Mouse (Mus musculus) bone marrow macrophage, adult 2 months (primary cell): Measurements from ENCODE around the gene Rfx8. TPM values are rescaled to one million over a fixed set of nuclear protein-coding genes. Genes with fewer than 3 reads are reported as not detected.
"Not testable (repeated sequence)": the region's sequence is repeated elsewhere in the genome, so short reads cannot be mapped to it uniquely, and the experiment has no call there.

Experiments
- H3K27ac ChIP-seq: 2 replicates; pipeline ENCODE4 v1.5.1; 2012; ENCODE audit warnings: low read depth, low read length; ENCODE audit not compliant: insufficient read depth
- H3K4me1 ChIP-seq: 2 replicates; pipeline ENCODE4 v1.6.1; 2012; ENCODE audit warnings: low read length; ENCODE audit not compliant: control insufficient read depth, insufficient read depth
- H3K4me3 ChIP-seq: 2 replicates; pipeline ENCODE4 v1.5.1; 2012; ENCODE audit warnings: mild to moderate bottlenecking, low read length, moderate library complexity; ENCODE audit not compliant: insufficient read depth
- CTCF ChIP-seq: IDR thresholded peaks from 2 replicates; pipeline ENCODE4 v1.5.1; 2012; ENCODE audit warnings: low read depth, mild to moderate bottlenecking, low read length, moderate library complexity
- POLR2A ChIP-seq: IDR thresholded peaks from 2 replicates; pipeline ENCODE4 v1.6.1; 2012; ENCODE audit warnings: mild to moderate bottlenecking, low read depth, low read length, borderline replicate concordance
- polyA plus RNA-seq: library from polyadenylated mRNA; stranded (reverse); fragments of >200 nt; gene quantifications from 2 replicates; pipeline ENCODE4 v1.2.4, GENCODE M21; 2012; ENCODE audit not compliant: missing spikeins, insufficient read depth, insufficient read length

Rfx8 gene
- polyA plus RNA-seq, 1 experiment, result not detected

- Histone ChIP-seq H3K4me3 (no peak overlapping the region), H3K4me1 (no peaks in the 10 kb centered on the region), H3K27ac (no peak overlapping the region)
- no peak for TF ChIP-seq CTCF
These were observed 41.9 kb downstream of the Rfx8 start for GRCm38 (mm10) chr1:39678883-39679282.

- TF ChIP-seq CTCF, result no peak
- TF ChIP-seq POLR2A, result no peak
- Histone ChIP-seq H3K4me1 (no peaks in the 10 kb centered on the region), H3K4me3 (no peak overlapping the region), H3K27ac (no peak overlapping the region)
These were observed 44.4 kb downstream of the Rfx8 start for GRCm38 (mm10) chr1:39676221-39676876.

GRCm38 (mm10) chr1:39672362-39673105, 48.3 kb downstream of the Rfx8 start:
- H3K4me3 ChIP-seq, result no peak overlapping the region
- H3K27ac ChIP-seq, result no peak overlapping the region
- TF ChIP-seq POLR2A, result no peak
- no peak for TF ChIP-seq CTCF
- H3K4me1 ChIP-seq, result no peaks in the 10 kb centered on the region

GRCm38 (mm10) chr1:39670211-39670935, 50.4 kb downstream of the Rfx8 start:
- Histone ChIP-seq H3K4me3 (no peak overlapping the region), H3K4me1 (no peaks in the 10 kb centered on the region), H3K27ac (no peak overlapping the region)
- no peak for TF ChIP-seq POLR2A
- no peak for TF ChIP-seq CTCF

- H3K27ac ChIP-seq, result no peak overlapping the region
- H3K4me1 ChIP-seq, result no peaks in the 10 kb centered on the region
- TF ChIP-seq CTCF (no peak), POLR2A (no peak)
- no peak overlapping the region for H3K4me3 ChIP-seq
These were observed 54.0 kb downstream of the Rfx8 start for GRCm38 (mm10) chr1:39666751-39667252.

- TF ChIP-seq CTCF (no peak), POLR2A (no peak)
These were observed 56.7 kb downstream of the Rfx8 start for GRCm38 (mm10) chr1:39664039-39664625.

GRCm38 (mm10) chr1:39663050-39663449, 57.7 kb downstream of the Rfx8 start:
- no peaks in the 10 kb centered on the region for H3K4me1 ChIP-seq
- no peak overlapping the region for H3K27ac ChIP-seq
- no peak overlapping the region for H3K4me3 ChIP-seq
- TF ChIP-seq CTCF (no peak), POLR2A (no peak)

More at GRCm38 (mm10) chr1:39664039-39664625, 56.7 kb downstream of the Rfx8 start:
- Histone ChIP-seq H3K27ac (no peak overlapping the region), H3K4me3 (no peak overlapping the region), H3K4me1 (no peaks in the 10 kb centered on the region)

- Histone ChIP-seq H3K4me3 (no peak overlapping the region), H3K4me1 (no peaks in the 10 kb centered on the region), H3K27ac (no peak overlapping the region)
- no peak for TF ChIP-seq CTCF
- TF ChIP-seq POLR2A, result no peak
These were observed 63.7 kb downstream of the Rfx8 start for GRCm38 (mm10) chr1:39656976-39657529.

GRCm38 (mm10) chr1:39654901-39655300, 65.9 kb downstream of the Rfx8 start:
- not testable (repeated sequence) for H3K4me3 ChIP-seq, H3K4me1 ChIP-seq, H3K27ac ChIP-seq
